Mouse (Mus musculus): ENCODE results near the gene Ush1g. TPM values are rescaled to one million over a fixed set of nuclear protein-coding genes. Genes with fewer than 3 reads are reported as not detected.
A peak's percentile ranks its signal among the peaks of the same experiment; 100 is the strongest.

The Ush1g gene
- total RNA-seq, 2 experiments from 2014 or later, result 0.09 to 0.12 TPM

DNA sequence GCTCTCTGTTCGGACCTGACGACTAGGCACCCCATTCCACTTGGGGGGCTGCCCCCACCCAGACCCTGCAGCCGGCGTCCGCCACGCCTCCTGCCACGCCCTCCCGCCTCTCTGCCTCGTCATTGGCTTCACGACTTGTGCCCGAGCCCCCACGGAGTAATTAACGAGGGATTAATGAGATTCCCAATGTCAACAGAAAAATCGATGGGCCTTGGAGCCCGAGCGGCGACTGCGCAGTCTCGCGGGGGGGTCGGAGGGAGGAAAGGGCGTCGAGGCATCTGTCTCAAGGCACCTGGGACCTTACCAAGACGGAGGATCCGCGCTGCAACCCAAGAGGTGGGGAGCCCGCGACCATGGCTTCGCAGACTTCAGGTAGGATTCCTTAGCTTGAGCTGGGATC is 12.7 kb upstream of the Ush1g start, which contains the start of gene Otop3:
Otop3 (plus strand) TSS at position 201 of the 400 bp plus-strand sequence.
- no peak for DNase-seq

- DNase-seq, result no peak
These were observed 7.5 kb upstream of the Ush1g start for GRCm38 (mm10) chr11:115329339-115329738.

DNA sequence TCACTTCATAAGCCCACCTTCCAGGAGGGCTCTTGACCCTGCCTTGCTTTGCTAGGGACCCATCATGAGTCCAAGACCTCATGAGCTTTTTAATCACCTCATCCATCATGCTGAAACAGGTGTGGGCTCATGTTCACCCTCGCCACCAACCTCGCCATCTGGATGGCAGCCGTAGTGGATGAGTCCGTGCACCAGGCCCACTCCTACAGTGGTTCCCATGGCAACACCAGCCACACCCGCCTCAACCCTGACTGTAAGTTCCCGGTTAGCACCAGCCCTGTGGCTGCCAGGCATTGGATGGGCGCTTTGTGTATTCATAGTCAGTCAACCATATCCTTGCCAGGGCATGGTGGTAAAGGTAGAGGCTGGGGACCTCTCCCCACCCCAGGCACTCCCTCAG is 4.9 kb upstream of the Ush1g start:
- no peak for DNase-seq

GRCm38 (mm10) chr11:115323354-115323753 is 1.5 kb upstream of the Ush1g start:
- DNase-seq, result no peak

DNA sequence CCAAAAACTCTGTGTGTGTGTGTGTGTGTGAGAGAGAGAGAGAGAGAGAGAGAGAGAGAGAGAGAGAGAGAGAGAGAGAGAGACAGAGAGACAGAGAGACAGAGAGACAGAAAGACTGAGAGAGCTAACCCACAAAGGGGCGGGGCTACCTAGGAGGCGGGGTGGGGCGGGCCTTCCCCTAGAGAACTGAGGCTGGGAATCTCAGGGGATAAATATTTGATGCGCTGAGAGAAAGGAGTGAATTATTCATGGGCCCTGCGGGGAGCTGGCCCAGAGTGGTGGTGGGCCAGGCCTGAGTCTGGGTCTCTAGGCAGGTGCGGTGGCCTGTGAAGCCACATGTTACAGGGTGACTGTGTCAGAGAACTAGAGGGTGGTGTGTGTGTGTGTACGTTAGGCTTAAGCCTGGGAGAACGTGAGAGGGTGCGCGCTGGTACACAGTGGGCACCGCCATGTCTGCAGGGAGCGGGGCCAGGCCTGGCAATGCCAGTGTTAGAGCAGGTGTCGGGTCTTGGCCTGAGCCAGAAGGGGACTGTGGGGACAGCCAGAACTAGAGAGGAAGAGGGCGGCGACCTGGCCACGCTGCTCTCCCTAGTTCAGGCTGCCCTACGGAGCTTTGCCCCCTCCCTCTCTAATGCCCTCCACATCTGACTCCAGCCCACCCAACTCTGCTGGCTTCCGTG is 2.0 kb downstream of the Ush1g start:
- DNase-seq, result no peak

GRCm38 (mm10) chr11:115318245-115319027 is 3.4 kb downstream of the Ush1g start:
- DNase-seq, result no peak

GRCm38 (mm10) chr11:115317204-115317603 is 4.6 kb downstream of the Ush1g start:
- no peak for DNase-seq

- no peak for DNase-seq
These were observed 7.6 kb downstream of the Ush1g start for GRCm38 (mm10) chr11:115314249-115314648.

DNA sequence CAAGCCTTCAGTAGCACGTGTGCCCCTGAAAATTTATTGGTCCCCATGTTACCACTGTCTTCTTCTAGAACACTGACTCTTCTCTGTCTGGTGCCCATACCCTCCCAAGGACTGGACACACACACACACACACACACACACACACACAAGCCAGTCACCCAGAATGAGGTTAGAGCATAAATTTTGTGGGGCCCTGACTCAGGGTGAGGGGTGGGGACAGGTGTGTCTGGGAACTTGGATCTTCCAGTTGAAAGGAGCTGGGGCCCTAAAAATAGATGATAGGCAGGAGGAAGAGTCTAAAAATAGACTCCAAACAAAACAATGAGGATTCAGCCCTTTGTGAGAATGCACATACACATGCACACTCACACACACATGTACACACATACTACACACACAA is 13.1 kb downstream of the Ush1g start:
- DNase-seq, result no peak

DNA sequence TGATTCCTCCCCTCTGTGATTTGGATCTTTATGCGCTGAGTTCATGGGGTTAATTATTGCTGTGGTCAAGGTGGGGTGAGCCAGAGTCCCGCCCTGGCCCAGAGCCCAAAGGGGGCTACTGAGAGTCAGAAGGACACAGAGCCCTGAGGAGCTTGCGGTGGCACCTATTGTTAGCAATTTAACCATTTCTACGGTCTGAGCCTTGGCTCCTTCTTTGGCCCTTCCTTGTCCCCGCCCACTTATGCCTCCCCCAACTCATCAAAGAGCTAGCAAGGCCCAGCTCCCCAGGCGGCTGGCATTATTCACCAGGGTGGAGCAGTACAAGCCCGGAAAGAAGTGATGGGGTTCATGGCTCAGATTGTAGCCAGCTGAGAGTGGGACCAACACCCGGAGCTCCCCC is 15.0 kb downstream of the Ush1g start, which contains the start of gene Otop2:
Otop2 (plus strand) TSS at position 301 of the 400 bp plus-strand sequence.
- DNase-seq, result no peak

GRCm38 (mm10) chr11:115303167-115303566 is 18.7 kb downstream of the Ush1g start:
- no peak for DNase-seq

DNA sequence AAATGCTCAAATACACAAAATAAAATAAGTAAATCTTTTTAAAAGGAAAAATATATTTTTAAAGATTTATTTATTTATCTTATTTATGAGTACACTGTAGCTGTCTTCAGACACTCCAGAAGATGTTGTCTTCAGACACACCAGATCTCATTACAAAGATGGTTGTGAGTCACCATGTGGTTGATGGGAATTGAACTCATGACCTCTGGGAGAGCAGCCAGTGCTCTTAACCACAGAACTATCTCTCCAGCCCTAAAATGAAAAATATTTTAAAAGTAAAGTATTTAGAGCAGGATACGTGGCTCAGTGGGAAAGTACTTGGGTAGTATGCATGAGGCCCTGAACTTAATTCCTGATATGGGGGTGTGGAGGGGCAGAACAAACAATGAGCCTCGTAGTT is 20.5 kb downstream of the Ush1g start:
- no peak for DNase-seq

GRCm38 (mm10) chr11:115300745-115301144 is 21.1 kb downstream of the Ush1g start:
- DNase-seq, result no peak

DNA sequence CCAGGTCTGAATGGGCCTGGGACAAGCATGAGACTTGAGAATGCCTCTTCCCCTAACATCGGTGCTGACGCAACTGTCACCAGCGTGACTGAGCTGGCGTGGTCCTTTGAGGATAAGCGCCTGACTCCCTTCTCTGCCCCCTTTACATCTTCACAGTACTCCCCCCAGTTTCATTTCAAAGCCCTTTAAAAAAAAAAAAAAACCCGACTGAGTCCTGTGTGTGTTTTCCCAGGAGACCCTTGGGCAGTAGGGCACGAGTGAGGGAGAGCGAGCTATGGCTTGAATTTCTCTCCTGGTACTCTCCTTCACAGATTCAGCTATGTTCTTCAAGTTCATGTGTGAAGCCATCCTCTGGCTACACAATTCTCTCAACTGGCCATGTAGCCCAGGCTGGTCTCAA is 23.7 kb downstream of the Ush1g start:
- DNase-seq, result no peak

DNA sequence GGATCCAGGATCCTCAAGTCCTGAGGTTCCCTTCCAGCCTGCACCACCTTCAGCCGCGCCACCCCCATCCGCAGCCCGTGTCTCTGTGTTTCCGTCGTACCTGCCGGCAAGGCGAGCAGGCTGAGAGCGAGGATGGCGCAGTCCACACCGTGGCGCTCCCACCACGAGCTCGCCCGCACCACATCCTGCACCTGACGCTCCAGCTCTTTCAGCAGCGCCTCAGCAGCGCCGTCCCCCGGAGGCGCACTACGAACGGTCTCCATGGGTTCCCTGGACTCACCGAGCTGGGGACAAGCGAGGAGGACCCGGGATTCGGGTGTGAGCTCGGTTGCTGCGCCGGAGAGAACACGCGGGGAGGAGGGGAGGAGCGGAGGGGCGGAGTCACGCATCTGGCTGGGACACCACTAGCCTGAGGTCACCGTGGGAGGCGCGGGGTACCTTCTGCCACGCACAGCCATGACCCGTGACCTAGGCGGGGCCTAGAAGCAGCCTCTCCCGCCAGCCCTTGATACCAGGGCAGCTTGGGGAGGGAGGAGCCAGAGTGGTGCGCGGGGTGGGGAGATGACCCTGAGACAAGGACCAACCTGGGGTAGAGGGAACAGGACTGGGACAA is 24.5 kb downstream of the Ush1g start, which contains the start of gene Fads6:
Fads6 (minus strand) TSS at position 450 of the 613 bp plus-strand sequence.
- DNase-seq, result peak; percentile 51

GRCm38 (mm10) chr11:115296471-115297210 is 25.2 kb downstream of the Ush1g start:
- DNase-seq, result no peak

DNA sequence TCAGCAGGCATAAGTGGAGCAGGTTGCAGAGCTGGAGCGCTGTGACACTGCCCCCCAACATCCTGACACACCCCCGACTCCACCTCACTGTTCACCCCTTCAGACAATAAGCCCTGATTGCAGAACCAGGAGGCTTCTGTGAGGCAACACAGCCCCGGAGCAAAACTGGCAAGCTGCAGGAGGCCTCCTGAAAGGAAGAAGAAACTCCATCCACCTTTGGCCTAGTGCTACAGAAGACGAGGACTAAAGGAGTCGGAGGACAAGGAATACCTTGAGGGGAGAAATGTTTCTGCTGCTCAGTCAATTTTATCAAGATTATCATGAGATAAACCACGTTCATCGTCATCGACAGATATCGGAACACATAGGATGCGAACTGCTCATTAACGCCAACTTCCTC is 25.9 kb downstream of the Ush1g start:
- no peak for DNase-seq

GRCm38 (mm10) chr11:115292631-115293375 is 29.0 kb downstream of the Ush1g start:
- no peak for DNase-seq

GRCm38 (mm10) chr11:115291503-115291902 is 30.3 kb downstream of the Ush1g start:
- no peak for DNase-seq

DNA sequence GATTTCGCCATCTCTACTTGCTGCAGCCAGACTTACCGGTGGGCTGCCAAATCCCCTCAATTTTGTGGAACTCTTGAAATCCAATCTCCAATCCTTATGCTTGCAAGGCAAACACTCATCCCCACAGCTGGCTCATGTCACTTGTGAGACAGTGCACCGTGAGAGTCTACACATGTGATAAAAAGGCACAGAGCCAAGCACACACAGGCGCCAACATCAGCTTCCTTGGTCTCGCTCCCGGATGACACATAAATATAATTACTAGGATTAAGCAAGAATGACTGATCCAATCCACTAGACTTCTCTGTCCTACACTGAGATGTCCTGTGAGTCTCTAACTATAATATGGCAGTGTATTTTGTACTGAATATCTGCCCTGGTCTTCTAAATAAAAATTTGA is 30.9 kb downstream of the Ush1g start:
- peak; percentile 83 for DNase-seq

- DNase-seq, result no peak
These were observed 31.5 kb downstream of the Ush1g start for GRCm38 (mm10) chr11:115290314-115290713.

DNA sequence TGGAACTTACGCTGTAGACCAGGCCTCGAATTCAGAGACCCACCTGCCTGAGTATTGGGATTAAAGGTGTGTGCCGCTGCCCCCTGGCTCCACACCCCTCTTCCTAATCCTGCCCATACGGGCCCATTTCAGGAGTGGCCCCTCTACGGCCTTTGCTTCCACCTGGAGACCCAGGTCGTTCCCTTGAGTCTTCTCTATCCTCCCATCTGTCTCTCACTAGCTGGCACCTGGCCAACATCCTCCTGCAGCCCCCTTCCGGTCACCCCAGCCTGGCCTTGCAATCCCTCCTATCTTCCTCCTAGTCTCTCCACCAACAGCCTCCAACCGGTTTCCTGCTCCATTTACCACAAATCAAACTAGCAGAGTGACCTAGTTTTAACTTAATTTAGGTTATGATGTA is 32.0 kb downstream of the Ush1g start:
- no peak for DNase-seq
